Mouse (Mus musculus): ENCODE data around the gene Efhd1.

Gene Efhd1

DNA sequence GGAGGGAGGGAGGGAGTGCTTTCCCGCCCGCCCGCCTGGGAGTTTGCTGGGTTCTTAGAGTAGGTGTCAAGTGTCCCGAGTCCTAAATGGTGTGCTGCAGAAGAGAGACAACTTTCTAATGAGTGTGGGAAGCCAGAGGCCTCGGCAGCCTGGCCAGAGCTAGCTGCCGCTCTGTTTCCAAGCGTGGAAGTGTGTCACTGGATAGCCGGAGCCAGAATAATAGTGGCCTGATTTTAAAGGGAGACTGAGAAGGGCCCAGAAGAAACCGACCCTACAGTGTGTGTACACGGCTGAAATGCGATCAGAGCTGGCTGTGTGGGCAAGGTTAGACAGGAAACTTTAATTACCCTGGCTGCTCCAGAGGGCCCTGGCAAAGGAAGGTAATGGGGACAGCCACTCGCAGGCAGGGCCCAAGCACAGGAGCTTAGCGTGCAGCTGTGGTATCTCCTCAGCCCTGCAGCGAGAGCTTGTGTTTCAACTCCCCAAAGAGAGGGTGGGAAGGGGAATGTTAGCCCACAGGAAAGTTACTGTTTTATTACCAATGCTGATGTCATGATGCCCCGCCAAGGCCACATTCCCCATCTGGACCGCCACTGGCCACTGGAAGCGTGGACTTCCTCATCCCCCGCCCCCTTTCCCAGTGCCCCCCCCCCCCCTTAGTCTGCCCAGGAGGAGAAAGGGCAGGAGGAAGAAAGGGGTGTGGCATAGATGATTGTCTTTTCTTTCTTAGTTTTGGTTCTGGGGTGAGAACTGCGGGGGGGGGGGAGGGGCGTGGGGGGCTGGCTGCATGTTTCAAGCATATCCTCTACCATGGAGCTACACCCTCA is 6.7 kb downstream of the Efhd1 start:
- DNase-seq, result no peak

DNA sequence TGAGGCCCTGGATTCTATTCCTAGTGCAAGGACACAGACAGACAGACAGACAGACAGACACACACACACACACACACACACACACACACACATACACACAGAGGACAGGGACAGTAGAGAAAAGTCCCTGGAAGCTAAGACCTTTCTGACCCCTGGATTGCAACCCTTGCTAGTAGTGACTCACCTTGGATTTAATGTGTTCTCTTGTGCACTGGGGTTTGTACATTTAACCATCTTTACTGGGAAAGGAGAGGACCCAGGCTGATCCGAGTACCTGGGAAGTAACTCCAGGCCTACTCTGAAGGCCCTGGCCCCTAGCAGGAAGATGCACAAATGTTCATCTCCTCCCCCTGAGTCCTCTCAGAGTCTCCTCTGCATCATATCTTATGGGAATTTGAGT is 7.4 kb downstream of the Efhd1 start:
- DNase-seq, result no peak

DNA sequence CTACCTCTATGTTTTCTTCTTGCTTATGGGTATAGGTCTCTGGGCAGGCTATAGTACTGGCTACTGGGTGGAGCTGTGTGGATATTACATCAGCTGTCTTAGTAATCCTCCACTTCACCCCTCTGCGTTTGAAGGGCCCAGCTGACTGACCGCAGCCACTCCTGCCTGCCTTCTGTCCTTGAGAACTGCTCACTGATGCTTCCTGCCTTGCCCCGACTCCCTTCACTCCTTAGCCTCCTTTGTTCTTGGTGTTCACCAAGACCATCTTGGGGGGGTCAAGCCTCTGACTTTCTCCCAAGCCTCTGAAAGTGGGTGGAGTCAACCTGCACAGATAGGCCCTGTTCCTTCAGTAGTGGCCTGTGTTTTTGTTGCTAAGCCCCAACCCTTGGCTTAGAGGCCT is 8.3 kb downstream of the Efhd1 start:
- DNase-seq, result no peak

DNA sequence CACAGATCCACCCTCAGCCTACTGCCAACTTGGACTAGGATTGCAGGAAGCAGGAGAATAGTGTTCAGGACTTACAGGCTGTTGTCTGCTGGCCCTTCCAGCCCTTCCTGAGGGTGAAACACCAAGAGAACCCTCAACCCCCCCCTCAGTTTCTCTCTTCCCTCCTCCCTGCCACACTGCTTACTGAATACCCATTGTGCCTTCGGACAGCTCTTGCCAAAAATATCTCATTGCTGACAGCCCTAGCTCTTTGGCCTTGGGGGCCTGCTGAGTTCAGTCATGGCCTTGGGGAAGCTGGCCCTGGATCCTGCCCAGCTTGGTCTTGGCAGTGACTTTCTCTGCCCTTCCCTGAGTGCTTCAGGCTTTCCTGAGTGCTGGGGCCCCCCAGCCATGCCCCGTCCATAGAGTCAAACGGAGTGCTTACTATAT is 9.4 kb downstream of the Efhd1 start:
- DNase-seq, result peak; percentile 50

DNA sequence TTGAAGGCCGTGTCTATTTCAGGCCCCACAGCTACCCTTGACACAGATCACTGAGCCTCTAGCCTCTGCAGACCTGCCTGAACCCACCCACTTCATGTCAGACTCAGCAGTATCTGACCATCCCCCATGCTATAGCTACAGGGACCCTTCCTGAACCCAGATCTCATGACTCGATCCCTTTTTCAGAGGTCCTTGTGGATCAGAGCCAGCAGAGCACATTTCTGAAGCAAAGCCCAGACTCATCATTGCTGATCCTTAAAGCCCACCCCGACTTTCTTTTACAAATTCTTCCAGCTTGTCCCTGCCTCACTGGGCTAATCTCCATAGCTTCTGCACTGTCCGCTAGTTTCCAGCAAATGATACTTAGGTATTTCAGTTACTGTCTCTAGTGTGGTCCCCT is 10.0 kb downstream of the Efhd1 start:
- DNase-seq, result no peak

DNA sequence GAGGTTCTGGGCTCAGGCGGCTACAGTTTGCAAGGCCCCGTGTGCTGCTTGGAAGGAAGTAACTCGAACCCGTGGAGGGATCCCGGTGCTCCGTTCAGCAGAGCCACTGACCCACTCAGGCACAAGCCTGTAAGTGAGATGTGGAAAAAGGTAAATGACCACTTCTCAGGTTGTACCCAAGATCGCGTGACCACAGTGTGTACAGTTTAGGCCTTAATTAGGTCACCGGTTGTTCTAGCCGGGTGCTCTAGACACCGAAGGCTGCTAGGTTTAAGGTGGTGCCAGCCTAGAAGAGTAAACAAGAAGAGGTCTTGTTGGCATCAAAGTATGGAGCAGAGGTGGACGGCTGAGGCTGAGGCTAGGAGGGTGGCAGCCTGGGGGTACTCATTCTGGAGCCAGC is 11.0 kb downstream of the Efhd1 start:
- peak; percentile 76 for DNase-seq

DNA sequence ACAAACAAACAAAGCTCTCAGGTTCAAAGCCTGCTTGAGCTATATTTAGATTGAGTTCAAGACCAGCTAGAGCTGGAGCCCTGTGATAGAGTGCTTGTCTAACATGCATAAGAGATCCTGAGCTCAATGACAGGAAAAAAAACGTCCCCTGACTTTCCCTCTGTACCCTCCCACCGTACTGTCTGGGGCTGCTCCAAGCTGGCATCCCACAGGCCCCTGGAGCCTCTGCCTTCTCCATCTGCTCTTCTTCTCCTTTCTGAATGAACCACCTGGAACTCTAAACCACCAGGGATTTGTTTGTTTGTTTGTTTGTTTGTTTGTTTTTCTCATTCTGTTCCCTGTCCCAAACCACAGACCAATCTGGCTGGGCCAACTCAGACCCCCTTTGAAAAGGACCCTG is 11.9 kb downstream of the Efhd1 start:
- DNase-seq, result no peak

DNA sequence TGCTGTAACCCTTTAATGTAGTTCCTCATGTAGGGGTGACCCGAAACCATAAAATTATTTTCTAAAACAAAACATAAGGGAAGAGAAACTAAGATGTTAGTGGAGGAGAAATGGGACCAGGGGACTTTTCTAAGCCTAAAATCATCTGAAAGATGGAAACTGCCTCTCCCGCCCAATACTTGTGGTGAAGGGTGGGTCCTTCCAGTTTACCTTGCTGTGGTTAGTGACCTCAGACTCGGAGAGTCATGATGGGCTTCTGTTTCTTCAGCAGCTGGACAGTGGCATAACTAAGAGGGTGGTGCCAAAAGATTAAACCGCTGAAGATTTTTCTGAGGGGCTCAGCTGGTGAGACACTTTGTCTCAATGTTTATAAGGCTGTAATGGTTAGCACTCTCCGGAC is 16.1 kb downstream of the Efhd1 start:
- DNase-seq, result no peak

DNA sequence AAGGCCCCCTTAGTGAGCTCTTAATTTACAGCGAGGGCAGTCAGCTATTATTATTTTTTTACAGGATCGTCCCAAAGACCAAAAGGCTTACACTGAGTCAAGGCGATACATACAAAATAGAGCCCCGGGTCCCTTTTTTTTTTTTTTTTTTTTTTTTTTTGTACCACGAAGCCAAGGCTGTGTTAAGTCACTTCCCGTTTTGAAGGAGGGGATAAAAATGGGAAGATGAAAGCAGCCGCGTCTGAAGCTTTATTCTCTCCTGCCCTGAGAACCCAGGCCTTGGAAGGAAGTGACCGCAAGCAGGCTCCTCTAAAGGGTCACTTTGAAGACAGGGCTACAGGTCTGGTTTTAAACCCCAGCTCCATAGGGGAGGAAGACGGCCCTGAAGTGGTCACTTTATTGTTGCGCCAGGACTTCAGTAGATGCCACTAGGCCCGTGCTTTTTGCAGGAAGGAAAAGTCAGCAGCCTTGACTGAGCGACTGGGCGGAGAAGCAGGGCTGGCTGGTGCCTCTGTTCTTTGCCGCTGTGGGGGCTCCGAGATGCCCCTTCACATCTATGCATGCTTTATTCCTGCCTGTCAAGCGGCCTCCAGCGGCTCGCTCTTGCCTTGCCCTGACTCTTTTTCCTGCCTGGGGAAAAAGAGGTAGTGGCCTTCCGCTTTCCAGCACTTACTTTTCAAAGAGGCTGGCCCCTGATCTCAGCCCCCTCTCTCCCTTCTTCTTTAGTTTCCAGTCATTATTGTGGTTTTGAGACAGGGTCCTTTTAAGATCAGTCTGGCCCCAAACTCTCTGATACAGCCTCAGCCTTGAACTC is 17.6 kb downstream of the Efhd1 start:
- DNase-seq, result no peak

DNA sequence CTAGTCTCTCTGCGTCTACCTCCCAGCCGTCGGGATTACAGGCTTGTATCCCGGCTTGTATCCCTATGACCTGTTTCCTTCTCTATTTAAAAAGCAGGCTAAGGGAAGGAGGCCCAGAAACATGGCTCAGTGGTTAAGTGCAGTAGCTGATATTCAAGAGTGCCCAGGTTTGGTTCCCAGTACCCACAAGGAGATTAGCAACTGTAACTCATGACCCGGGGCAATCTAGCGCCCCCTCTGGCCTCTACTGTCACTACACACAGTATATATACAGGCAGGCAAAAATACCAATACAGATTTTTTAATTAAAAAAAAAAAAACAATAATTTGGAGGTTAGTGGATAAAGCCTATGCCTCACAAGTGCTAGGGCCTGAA is 18.2 kb downstream of the Efhd1 start:
- DNase-seq, result no peak

DNA sequence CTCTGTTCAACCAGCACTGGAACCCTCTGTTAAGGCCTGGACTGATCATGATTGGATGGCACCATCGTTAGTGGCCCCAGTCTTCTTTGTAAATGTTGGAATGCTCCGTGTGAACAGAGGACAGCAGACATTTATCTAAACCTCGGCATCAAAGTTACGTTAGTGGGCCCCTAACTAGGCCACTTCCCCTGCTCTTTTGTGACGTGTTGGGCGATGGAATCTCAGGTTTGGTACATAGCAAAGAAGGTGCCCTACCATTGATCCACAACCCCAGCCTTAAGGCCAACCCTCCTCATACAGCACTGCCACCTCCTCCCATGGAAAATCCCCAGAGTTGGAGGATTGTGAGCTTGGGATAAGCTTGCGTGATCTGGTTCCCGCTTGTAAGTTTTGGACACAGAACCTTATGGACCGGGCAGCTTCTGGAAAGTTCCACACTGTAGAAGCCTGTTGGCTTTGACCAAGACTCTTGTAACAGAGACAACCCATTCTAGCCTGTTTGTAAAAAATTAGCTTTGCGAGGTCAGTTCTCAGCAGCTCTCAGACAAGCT is 19.3 kb downstream of the Efhd1 start:
- peak; percentile 62 for DNase-seq

DNA sequence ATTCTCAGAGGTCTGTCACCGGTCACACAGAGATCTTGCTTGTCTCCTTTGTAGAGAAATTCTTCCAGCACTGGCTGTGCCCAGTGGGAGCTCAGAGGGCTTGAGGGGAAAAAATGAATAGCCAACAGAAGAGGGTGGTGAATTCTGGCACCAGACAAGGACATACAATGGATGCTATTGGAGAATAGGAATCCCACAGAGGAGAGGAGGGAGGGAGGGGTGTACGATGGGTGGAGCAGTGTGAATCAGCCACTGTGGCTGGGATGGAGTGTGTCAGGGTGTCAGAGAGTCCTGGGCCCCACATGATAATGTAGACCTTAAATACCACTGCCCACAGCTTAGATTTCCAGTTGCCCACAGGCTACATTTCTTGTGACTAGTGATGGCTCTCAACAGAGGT is 22.9 kb downstream of the Efhd1 start:
- DNase-seq, result no peak

DNA sequence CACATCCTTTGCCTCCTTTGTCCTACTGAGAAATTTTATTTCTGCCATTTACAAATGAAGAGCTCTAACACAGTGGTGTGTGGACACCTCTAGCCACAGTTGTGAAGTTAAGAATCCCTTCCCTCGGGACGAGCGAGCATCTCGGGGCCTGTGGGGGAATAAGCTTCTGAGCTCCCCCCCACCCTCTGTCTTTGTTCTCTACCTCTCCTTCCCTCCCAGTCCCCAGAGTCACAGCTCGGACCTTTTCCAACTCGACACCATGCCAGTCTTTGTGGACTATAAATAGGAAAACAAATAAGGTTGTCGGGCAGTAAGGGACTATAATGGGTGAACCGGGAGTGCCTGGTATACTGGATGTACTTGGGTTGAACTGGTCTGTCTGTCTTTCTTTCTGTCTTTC is 27.3 kb downstream of the Efhd1 start:
- no peak for DNase-seq

DNA sequence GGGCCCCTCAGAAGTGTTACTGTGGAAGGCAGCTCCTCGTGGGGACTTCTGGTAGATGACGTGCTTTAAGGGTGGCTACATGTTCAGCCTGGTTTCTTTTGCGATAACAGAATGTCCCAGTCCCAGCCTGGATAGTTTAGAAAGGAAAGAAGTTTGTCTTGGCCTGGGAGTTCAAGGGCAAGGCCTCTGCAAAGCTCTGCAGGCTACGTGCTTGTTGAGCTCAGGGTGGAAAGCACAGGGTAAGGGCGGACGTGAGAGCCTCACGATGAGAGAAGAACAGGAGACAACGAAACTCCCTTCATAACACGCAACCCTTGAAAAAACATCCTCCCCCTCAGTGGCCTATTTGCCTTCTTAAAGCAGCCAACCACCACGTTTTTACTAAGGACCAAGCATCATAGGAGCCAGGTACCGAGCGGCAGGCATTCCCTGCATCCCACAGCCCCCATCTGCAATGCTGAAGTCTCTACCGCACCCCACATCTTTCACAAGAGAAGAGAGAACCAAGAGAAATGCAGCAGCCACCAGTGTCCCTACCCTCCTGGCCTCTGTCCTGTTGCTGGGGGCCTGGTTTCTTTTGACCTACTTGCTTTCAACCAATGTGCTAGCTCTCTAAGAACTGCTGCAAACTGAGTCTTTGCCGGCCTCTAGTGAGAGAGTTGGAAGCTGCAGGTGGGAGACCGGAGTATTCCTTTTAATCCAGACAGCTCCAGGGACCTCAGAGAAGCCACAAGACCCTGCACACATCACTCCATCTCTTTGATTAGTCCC is 28.4 kb downstream of the Efhd1 start:
- peak; percentile 74 for DNase-seq

DNA sequence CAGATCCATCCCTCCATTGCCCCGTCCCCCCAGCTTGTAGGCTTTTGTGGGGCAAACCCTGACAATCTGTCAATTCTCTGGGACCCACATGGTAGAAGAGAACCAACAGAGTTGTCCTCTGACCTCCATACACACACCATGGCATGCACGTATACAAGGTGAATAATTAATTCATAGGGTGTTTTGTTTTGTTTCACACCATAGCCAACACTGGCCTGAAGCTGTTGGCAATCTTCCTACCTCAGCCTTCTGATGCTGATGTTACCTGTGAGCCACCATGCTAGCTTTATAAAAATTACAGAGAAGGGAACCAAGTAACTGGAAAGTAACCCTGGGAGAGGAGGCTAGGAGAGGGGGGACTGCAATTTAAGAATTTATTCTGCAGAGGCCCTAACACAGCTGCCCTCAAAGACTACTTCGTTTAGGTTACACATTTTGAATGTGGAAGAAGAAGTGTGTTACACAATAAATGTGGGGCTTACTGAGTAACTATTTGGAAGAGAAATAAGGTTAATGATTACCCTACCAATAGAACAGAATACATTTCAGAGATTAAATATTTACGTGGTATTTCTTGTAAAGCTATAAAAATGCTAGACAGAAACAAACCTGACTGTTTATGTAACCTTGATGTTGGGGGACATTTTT is 30.0 kb downstream of the Efhd1 start:
- peak; percentile 73 for DNase-seq

DNA sequence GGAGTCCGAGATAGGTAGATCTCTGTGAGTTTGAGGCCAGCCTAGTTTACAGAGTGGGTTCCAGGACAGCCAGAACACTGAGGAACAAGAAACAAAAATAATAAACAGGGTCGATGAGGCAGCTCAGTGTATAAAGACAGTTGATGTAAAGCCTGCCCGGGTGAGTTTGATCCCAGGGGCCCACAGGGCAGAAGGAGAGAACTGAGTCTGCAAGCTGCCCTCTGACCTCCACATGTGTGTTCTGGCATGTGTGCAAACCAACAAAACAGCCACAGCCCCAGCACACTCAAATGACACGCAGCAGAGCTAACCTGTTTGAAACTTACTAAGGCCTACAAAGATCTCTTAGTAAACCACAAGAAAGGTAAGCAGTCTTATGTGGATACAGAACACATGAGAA is 30.8 kb downstream of the Efhd1 start:
- DNase-seq, result no peak

DNA sequence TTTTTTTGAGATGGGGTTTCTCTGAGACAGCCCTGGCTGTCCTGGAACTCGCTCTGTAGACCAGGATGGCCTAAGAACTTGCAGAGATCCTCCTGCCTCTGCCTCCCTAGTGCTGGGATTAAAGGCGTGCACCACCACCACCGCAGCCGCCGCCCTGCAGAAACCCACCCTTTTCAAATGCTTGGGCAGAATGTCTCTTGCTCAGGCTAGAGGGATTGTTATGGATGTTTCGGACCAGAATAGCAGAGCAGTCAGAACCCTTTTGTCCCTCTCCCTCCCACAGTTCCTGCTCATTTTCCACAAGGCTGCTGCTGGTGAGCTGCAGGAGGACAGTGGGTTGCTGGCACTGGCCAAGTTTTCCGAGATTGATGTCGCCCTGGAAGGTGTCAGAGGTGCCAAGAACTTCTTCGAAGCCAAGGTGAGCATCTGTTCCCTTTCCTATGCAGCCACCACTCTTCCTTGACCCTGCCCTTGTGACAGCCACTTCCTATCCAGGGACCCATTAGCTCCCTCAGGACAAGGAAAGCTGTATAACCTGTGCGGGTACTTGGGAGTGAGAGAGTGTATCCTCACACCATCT is 33.3 kb downstream of the Efhd1 start:
- no peak for DNase-seq

DNA sequence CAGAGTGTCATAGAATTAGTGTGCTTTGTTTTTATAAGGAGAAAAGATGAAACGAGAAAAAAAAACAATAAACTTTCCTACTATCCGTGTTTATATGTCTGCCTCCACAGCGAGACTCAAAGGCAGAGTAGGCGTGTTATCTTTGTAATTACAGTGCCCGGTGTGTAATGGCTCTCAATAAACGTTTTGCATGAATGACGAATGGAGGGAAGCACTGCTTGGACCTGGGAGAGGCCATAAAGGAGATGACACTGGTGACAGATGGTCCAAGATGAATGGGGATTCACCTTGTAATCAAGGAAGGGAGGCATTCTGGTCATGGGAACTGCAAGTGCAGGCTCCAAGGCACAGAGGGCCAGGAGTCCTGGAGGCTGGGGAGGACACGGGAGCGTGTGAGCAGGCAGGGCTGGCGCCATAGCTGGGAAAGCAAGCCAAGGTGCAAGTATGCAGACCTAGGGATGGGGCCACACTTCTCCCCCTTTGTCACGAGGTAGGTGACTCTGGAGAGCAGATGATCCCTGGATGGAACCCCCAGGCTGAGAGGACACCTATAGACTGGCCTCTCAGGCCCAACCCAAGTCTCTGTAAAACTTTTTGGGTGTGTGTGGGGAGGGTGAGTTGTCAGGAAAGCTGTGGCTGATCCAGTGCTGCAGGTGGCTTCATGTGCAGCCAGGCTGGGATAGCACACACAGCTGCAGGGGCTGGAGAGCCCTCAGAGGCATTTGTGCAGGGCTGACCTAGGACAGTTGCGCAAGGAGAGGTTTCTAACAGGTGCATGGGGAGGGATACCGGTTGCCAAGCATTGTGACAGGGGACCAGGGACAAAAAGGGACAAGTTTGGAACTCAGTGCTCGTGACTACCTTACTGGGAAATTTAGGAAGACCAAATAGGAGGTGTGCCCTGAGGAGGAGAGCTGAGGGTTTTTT is 36.5 kb downstream of the Efhd1 start:
- DNase-seq, result no peak

DNA sequence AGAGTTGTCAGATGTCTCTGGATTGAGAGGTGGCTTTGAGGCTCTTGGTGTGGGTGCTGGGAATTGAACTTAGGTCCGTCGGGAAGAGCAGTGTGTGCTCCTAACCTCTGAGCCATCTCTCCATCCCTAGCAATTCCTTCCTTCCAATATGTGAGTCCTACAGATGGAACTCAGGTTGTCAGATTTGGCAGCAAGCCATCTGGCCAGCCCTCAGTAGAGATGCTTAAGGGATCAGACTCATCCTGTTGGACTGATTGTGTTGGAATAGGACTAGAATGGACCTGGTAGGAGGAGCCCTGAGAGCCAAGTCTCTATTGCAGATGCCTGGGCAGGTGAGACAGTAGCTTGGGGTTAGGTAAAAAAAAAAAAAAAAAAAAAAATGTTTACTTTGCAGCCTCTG is 37.8 kb downstream of the Efhd1 start:
- DNase-seq, result no peak

DNA sequence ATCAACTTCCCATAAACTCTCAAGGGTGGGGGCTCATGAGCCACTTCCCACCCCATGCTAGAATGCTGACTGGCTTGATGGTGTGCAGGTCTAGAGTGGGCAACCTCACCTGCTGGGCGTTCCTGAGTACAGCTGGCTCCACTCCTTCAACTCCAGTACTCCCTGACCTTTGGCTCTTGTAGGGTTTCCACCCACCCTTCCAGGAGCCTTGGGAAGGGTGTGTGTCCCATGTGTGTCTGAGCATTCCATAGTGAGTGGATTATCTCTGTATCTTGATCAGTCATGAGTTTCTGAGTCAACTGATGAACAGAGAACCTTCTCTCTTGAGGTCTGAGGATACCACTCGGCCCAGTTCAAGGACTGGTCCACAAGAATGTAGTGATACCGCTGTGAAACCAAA is 44.8 kb downstream of the Efhd1 start:
- DNase-seq, result no peak

DNA sequence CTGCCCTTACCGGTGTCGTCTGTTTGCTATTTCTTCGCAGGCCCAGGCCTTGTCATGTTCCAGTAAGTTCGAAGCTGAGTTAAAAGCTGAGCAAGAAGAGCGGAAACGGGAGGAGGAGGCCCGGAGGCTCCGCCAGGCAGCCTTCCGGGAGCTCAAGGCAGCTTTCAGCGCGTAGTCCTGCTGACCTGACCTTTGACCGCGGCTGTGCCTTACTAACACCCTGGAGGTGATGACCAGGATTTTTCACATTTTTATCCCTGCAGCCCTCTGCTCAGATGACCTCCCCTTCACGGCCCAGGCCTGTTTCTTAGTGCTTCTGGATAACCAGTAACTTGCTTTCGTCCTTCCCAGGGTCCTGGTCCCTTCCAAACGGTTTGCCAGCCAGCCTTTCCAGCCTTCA is 45.5 kb downstream of the Efhd1 start:
- peak; percentile 49 for DNase-seq

Measured in kidney, adult 11 months (tissue).